Mouse (Mus musculus) inflammation-experienced regulatory T-cells, adult 16 weeks (primary cell): ENCODE measurements around the gene Ppat. TPM values are rescaled to one million over a fixed set of nuclear protein-coding genes. Genes with fewer than 3 reads are reported as not detected.

Experiments used
- polyA plus RNA-seq: library from polyadenylated mRNA; unstranded; fragments of 100-300 nt; shearing (Covaris generic); gene quantifications from one replicate; pipeline ENCODE4 v1.2.1, GENCODE M21; 2017

Gene Ppat
- polyA plus RNA-seq: 58.6 TPM

DNA sequence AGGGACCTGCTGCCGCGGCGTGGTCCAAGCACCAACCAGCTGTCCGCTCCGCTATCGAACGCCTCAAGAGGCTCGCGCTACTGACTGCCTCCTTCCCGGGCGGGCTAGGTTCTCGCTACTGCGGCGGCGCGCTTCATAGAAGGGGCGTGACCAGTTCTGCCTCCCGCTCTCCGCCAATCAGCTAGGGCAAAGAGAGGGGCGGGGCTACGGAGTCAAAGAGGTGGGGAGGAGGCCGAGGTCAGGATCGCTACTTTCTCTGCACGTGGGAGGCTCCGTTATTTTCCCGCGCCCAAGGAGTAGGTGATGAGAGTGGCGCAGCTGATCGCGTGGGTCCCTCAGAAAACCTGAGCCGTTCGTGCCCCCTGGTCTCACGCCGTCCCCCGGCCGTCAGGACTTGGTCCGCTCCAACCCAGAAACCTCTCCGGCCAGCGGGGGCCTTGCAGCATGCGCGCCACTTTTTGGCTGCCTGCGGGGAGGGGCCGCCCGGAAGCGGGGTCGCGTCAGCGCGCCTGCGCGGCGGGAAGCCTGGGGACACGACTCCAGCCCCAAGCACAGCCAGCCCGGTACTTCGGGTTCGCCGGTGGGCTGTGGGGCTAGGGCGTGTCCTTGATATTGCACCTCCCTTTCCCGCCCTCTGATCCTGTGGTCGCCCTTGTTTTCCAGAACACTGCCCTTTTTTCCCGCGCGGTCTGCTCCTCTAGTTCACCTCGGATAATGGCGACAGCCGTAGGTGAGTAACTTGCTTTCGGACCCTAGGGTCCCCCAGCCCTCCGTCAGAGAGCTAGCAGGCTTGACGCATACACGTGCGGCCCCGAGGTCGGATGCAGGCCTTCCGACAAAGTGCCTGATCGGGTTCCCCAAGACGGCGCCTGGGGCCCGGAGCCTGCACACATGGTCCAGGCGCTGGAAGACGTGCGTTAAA is at the start of gene Ppat, which contains the start of gene Paics:
Gene Ppat (minus strand): TSS at position 473 of the 922 bp plus-strand sequence.
Gene Paics (plus strand): TSS at position 202 of the 922 bp plus-strand sequence.

DNA sequence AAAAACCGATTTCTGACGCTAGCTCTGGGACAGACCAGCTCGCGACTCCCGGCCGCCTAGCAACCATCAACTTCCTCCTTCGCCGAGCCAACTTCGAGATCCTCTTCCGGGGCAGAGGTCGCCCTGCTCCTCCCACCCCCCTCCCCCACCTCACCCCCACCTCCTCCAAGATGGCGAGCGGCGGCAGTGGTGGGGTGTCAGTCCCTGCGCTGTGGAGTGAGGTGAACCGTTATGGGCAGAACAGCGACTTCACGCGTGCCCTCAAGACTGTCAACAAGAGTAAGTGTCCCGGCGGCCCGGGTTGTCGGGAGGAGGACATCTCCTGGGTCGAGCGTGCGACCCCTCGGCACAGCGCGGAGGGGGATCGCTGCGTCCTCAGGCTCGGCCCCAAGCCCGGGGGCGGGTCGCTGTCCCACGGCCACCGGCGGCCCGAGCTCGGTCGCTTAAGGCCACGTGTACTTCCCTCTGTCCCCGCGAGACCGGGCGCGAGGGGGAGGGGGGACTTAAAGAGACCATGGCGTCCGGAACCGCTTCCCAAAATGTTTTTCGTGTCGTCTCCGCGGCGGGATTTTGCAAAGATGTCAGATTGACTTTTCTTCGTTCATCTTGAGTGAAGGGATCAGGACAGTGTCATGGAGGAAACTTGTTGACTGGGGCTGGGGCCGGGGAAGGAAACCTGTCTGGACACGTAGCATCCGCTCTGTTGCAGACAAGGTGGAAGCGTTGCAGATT is 23.3 kb upstream of the Ppat start, which contains the start of gene Srp72:
Gene Srp72 (plus strand): TSS at position 130 of the 732 bp plus-strand sequence.

DNA sequence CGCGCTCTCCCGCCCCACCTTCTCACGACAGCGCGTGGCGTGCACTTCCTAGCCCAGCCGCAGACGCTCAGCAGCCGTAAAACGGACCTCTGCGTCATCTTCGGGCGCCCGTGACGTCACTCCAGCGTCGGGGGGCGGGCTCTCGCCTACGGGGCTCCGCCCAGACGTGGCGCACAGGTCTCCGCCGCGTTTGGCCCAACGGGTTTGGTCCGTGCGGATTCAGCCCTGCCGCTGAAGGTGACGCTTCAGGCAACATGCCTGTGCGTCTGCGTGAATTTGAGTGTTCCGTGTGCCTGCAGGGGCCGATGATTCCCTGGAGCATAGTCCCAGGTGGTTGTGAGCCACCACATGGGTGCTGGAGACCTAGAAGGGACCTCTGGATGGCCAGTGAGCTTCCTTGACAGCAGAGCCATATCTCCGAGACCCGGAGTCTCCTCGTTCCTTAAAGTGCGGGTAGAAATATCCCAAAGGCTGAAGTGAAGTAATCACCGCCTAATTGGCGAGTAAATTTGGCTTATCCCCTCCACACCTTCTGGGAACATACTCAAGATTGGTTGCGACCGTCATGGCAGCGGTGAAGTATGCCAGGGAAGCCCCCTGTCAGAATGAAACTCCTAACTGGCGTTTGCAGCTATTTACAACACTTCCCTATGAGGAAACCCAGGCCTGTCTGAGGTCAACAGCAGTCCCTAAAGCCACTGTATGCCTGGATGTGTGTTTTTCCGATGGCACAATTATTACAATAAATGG is 45.8 kb downstream of the Ppat start, which contains the start of gene Aasdh:
Gene Aasdh (minus strand): TSS at position 110 of the 750 bp plus-strand sequence.

Other genes with a start within 250 kb of the Ppat start
- gene Aasdh, start 46.1 kb downstream of the Ppat start, polyA plus RNA-seq: 26.4 TPM
- gene Paics, start 271 bp downstream of the Ppat start, polyA plus RNA-seq: 138 TPM
- gene Srp72, start 23.1 kb upstream of the Ppat start, polyA plus RNA-seq: 118 TPM
- gene Arl9, start 52.5 kb upstream of the Ppat start, polyA plus RNA-seq: not detected
- not detected for gene Thegl, start 64.4 kb upstream of the Ppat start, polyA plus RNA-seq
- 271 TPM for gene Hopx, start 163.5 kb upstream of the Ppat start, polyA plus RNA-seq